Mouse (Mus musculus) forebrain, postnatal 0 days (tissue): ENCODE results near the gene Map3k6. TPM values are rescaled to one million over a fixed set of nuclear protein-coding genes. Genes with fewer than 3 reads are reported as not detected.

Experiments used
- ATAC-seq: fragments of 200-750 bp; cut with Nextera tagmentation; 2 replicates; pipeline ENCODE4 v1.8.0; 2017; ENCODE audit warnings: mild to moderate bottlenecking, moderate library complexity
- DNase-seq: peaks from one replicate; pipeline ENCODE4 v3.0.0-alpha.2; 2015
- H3K27ac ChIP-seq: fragments of 300-500 bp; sonication (generic); 2 replicates; pipeline ENCODE4 v1.5.1; 2014; ENCODE audit warnings: low read depth, mild to moderate bottlenecking, antibody characterized with exemption, low read length, moderate library complexity, mixed read lengths
- H3K27me3 ChIP-seq: fragments of 300-500 bp; sonication (generic); 2 replicates; pipeline ENCODE4 v1.6.1; 2014; ENCODE audit warnings: mild to moderate bottlenecking, low read length, mixed read lengths; ENCODE audit not compliant: insufficient read depth
- H3K36me3 ChIP-seq: fragments of 300-500 bp; sonication (generic); 2 replicates; pipeline ENCODE4 v1.6.1; 2014; ENCODE audit warnings: mild to moderate bottlenecking, moderate library complexity; ENCODE audit not compliant: insufficient read depth
- H3K4me1 ChIP-seq: fragments of 300-500 bp; sonication (generic); 2 replicates; pipeline ENCODE4 v1.6.1; 2014; ENCODE audit warnings: antibody characterized with exemption; ENCODE audit not compliant: insufficient read depth
- H3K4me2 ChIP-seq: fragments of 300-500 bp; sonication (generic); 2 replicates; pipeline ENCODE4 v1.6.1; 2014; ENCODE audit warnings: low read depth, mild to moderate bottlenecking, moderate library complexity
- H3K4me3 ChIP-seq: fragments of 300-500 bp; sonication (generic); 2 replicates; pipeline ENCODE4 v1.5.1; 2014; ENCODE audit warnings: low read depth, low read length, mixed read lengths
- H3K9ac ChIP-seq: fragments of 300-500 bp; sonication (generic); 2 replicates; pipeline ENCODE4 v1.6.1; 2014; ENCODE audit warnings: mild to moderate bottlenecking
- H3K9me3 ChIP-seq: fragments of 300-500 bp; sonication (generic); 2 replicates; pipeline ENCODE4 v1.6.1; 2016; ENCODE audit warnings: low read length
- CTCF ChIP-seq: sonication (generic); IDR thresholded peaks from 2 replicates; pipeline ENCODE4 v1.5.1; 2016; ENCODE audit warnings: antibody characterized with exemption, control low read depth, low read depth
- WGBS: fragments of 180-500 bp; shearing (Covaris S2); extraction: QIAGEN DNeasy Blood & Tissue Kit; methylation state at CpG from one replicate; pipeline ENCODE4 v1.1.7; 2014; 5-methylcytosine and 5-hydroxymethylcytosine counted together
- polyA plus RNA-seq: library from polyadenylated mRNA; unstranded; fragments of >200 nt; fragmentation: Nextera tagmentation; extraction: Ambion mirVana; gene quantifications from 2 replicates; pipeline ENCODE4 v1.2.1, GENCODE M21; 2015
- total RNA-seq: library from RNA; depleted of rRNA; stranded (reverse); fragments of >200 nt; gene quantifications from 2 replicates; pipeline ENCODE4 v1.2.3, GENCODE M21; 2014

The Map3k6 gene
- total and polyA plus RNA-seq, 2 experiments from 2014 or later: 4.3 to 7.2 TPM

GRCm38 (mm10) chr4:133209366-133209765 lies 31.3 kb upstream of the Map3k6 start:
- H3K27me3 ChIP-seq: peaks cover 8% of the 10 kb centered on the region; the same call in 1 of the 2 replicates
- no peak overlapping the region for H3K4me2 ChIP-seq
- H3K27ac ChIP-seq: no peak overlapping the region
- TF ChIP-seq CTCF: peak; percentile 93
- ATAC-seq: peak; percentile 21; the same call in 1 of the 2 replicates
- H3K36me3 ChIP-seq: no peaks in the 10 kb centered on the region
- no peak overlapping the region for H3K4me3 ChIP-seq
- peak; percentile 86 for DNase-seq
- no peaks in the 10 kb centered on the region for H3K9me3 ChIP-seq
- H3K4me1 ChIP-seq: peaks cover 8% of the 10 kb centered on the region; the same call in 1 of the 2 replicates
- no peak overlapping the region for H3K9ac ChIP-seq
- WGBS: 6% methylated on average over 11 of the region's 11 CpGs

GRCm38 (mm10) chr4:133210023-133210787 lies 30.4 kb upstream of the Map3k6 start:
- H3K4me3 ChIP-seq: no peak overlapping the region
- 91% methylated on average over 24 of the region's 24 CpGs for WGBS
- no peak for TF ChIP-seq CTCF
- ATAC-seq: no peak
- H3K9me3 ChIP-seq: no peaks in the 10 kb centered on the region
- H3K9ac ChIP-seq: no peak overlapping the region
- no peak overlapping the region for H3K4me2 ChIP-seq
- H3K27ac ChIP-seq: no peak overlapping the region
- DNase-seq: no peak
- no peaks in the 10 kb centered on the region for H3K36me3 ChIP-seq
- peaks cover 8% of the 10 kb centered on the region; the same call in 1 of the 2 replicates for H3K27me3 ChIP-seq
- H3K4me1 ChIP-seq: peaks cover 8% of the 10 kb centered on the region; the same call in 1 of the 2 replicates

- TF ChIP-seq CTCF: no peak
- peaks cover 8% of the 10 kb centered on the region; the same call in 1 of the 2 replicates for H3K27me3 ChIP-seq
- no peak for ATAC-seq
- no peak overlapping the region for H3K4me2 ChIP-seq
- WGBS: 91% methylated on average over 19 of the region's 19 CpGs
- H3K9ac ChIP-seq: no peak overlapping the region
- H3K4me3 ChIP-seq: no peak overlapping the region
- DNase-seq: no peak
- peaks cover 8% of the 10 kb centered on the region; the same call in 1 of the 2 replicates for H3K4me1 ChIP-seq
- H3K9me3 ChIP-seq: no peaks in the 10 kb centered on the region
- H3K27ac ChIP-seq: no peak overlapping the region
- no peaks in the 10 kb centered on the region for H3K36me3 ChIP-seq
Measured at GRCm38 (mm10) chr4:133210788-133211390, 29.7 kb upstream of the Map3k6 start.

GRCm38 (mm10) chr4:133211751-133212561 lies 28.7 kb upstream of the Map3k6 start, which contains the start of the genes Cd164l2 and Gpr3:
Cd164l2 (plus strand) TSS chr4:133212131.
Gpr3 (minus strand) TSS chr4:133212536.
- ATAC-seq (peak; percentile 38), DNase-seq (no peak)
- no peaks in the 10 kb centered on the region for H3K36me3 ChIP-seq
- H3K9me3 ChIP-seq: no peaks in the 10 kb centered on the region
- H3K27ac ChIP-seq: no peak within 1 kb of the TSS
- peak within 1 kb of the TSS; percentile 72 for H3K9ac ChIP-seq
- 3% methylated on average over 45 of the region's 52 CpGs for WGBS
- H3K4me1 ChIP-seq: peaks cover 8% of the 10 kb centered on the region; the same call in 1 of the 2 replicates
- no peak for TF ChIP-seq CTCF
- peak within 1 kb of the TSS; percentile 99 for H3K4me2 ChIP-seq
- peak within 1 kb of the TSS; percentile 71 for H3K4me3 ChIP-seq
- peaks cover 8% of the 10 kb centered on the region; the same call in 1 of the 2 replicates for H3K27me3 ChIP-seq

- H3K4me2 ChIP-seq: peak overlapping the region; percentile 99
- ATAC-seq: peak; percentile 92
- peaks cover 8% of the 10 kb centered on the region; the same call in 1 of the 2 replicates for H3K27me3 ChIP-seq
- no peaks in the 10 kb centered on the region for H3K9me3 ChIP-seq
- peaks cover 8% of the 10 kb centered on the region; the same call in 1 of the 2 replicates for H3K4me1 ChIP-seq
- peak; percentile 87 for DNase-seq
- TF ChIP-seq CTCF: peak; percentile 42; the same call in 1 of the 2 replicates
- peak overlapping the region; percentile 71 for H3K4me3 ChIP-seq
- no peaks in the 10 kb centered on the region for H3K36me3 ChIP-seq
- H3K9ac ChIP-seq: peak overlapping the region; percentile 72
- H3K27ac ChIP-seq: no peak overlapping the region
- 2% methylated on average over 44 of the region's 44 CpGs for WGBS
Measured at GRCm38 (mm10) chr4:133212562-133213267, 27.9 kb upstream of the Map3k6 start.

GRCm38 (mm10) chr4:133213268-133213590 lies 27.4 kb upstream of the Map3k6 start:
- Histone ChIP-seq H3K4me1 (peaks cover 8% of the 10 kb centered on the region; the same call in 1 of the 2 replicates), H3K4me2 (peak overlapping the region; percentile 99), H3K4me3 (peak overlapping the region; percentile 71), H3K27me3 (peaks cover 8% of the 10 kb centered on the region; the same call in 1 of the 2 replicates), H3K9ac (0 out of 2 replicates have a peak overlapping the region, but pooled peaks have one; percentile 72), H3K9me3 (no peaks in the 10 kb centered on the region), H3K27ac (no peak overlapping the region), H3K36me3 (no peaks in the 10 kb centered on the region)
- WGBS: 3% methylated on average over 9 of the region's 9 CpGs
- TF ChIP-seq CTCF: peak; percentile 27; the same call in 1 of the 2 replicates
- DNase-seq: peak; percentile 39
- ATAC-seq: no peak
